Mouse (Mus musculus) hindlimb bud, embryonic 11.5 days (tissue): ENCODE data around the gene Dusp10.

ENCODE experiments used
- DNase-seq: peaks from one replicate; pipeline ENCODE4 v3.0.0-alpha.2; 2012; ENCODE audit warnings: low read depth, low spot score; ENCODE audit errors: extremely low spot score

Gene Dusp10

DNA sequence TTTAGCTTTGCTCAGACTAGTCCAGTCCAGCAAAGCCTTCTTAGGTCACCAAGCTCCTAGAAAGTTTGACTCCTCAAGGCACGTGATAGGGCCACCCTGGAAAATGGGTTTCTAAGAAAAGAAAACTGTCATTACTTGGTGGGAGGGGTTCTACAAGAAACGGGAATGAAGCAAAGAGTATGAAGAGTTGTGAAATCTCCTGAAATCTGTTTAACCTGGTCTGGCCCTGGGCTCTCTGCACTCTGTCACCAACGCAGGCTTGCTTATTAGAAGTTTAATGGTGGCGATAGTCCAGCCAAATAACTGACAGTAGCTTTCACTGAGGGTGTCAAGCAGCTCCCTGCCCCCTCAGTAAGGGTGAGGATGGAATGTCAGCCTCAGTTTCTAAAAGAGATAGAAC lies 40.0 kb downstream of the Dusp10 start:
- no peak for DNase-seq

DNA sequence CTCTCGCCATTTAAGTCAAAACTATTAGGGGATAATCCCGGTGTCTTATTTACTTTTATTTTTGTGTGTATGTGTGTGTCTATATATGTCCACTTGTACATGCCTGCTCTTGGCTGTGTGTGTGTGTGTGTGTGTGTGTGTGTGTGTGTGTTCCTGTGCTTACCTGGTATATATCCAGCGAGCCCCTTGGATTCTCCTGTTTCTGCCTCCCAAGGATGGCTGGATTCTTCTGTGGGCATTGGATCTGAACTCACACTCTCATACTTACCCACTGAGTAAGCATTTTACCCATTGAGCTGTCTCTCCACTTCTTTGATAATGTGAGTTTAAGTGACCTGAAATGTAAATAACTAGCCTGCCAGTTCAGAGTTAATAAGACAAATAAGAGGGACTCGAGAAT lies 40.6 kb downstream of the Dusp10 start:
- DNase-seq: no peak

DNA sequence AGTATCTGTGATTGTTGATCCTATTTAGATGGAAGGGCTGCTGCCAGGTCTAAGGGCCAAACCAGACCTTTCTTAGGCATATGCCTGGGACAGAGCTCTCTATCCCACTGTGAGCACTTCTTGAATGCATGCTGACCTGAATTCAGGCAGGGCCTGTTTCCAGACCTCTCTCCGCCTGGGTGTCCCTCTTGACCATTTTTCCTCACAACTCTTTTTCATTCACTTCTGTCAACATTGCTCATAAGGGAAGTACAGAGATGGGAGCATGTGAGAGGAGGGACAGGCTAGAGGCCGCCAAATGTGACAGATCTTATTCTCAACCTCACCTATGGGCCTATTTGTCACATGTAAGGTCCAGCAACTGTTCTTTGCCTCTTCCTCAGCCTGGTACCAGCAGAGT lies 41.1 kb downstream of the Dusp10 start:
- DNase-seq: no peak

DNA sequence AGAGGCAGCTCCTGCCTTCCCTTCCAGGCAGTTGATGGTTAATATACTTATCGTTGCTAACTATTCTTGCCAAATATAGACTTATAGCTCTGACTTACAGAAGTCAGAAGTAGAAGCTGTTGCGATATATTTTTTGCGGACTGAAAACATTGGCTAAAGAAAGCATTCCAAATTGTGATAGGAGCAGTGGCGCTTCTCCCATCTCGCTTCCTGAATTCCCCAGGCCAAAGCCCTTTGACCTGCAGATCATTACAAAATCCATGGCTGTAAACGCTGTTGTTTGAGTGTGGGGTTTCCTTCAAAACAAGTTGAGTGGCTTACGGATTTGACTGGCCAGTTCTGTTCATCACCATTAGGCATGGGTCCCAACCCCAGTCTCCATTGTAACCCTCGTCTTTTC lies 45.1 kb downstream of the Dusp10 start:
- no peak for DNase-seq

DNA sequence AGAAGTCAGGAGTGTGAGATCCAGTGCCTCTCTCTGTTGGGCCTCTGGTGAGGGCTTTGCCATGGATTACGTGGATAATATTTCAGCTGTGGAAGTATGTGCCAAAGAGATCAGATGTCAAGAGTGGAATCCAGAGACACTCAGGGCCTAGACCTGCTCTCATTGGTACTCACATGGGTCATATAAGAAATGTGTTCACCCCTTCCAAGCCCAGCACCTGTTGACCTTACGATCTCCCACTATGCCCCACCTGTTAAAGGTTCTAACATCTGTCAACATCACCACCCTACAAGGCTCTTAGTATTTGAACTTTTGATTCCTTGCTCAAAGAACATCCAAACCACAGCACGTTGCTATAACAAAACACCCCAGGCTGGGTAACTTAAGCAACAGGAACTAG lies 46.7 kb downstream of the Dusp10 start:
- no peak for DNase-seq

DNA sequence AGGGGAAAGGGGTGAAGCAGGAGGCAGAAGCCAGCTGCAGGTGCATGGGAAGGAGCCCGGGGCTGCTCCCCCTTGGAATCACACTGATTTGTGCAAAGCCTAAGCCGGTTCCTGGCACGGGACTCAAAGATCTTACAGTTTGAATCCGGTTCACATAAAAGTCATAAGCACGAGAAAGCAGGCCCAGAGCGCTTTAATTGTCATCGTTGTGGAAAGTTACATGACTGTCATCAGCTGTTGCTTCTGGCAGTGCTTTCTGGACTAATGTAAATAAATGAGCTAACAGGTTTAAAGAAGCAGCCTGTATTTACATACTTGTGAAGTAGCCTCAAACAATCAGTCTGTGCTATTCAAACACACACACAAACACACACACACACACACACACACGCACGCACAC lies 47.3 kb downstream of the Dusp10 start:
- no peak for DNase-seq

DNA sequence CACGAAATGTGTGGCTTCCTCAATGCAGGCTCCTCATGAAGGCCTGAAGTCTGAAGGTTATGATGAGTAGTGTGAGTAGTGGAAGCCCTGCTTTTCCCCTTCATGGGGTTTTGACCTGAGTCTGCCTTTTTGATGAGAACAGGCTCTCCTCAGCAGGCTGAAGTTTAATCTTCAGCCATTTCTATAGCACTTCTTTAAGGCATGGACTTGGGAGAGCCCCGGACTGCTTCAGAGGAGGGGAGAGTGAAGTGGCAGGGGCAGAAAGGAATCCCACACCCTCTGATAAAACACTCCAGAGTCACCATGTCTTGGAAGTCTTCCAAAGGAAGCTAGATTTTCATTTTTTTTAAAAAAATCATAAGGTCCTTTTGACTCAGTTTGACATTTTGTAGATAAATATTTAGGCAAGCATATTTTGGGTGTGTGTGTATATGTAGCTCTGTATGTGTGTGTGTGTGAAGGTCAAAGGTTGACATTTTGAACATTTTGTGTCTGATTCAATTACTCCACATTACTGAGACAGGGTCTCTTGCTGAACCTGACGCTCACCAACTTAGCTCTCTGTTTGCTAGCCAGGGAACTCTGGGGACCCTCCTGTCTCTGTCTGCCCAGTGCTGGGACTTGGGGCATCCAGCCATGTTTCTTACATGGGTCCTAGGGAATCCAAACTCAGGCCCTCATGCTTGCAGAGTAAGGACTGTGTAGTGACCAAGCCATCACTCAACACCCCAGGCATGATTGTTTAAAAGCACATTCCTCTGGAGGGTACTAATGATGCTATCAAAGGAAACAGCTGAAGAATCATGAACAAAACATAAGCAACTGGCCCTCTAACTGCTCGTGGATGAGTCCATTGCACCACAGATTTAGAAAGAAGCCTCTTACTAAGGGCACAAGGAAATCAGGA lies 48.0 kb downstream of the Dusp10 start:
- DNase-seq: no peak

DNA sequence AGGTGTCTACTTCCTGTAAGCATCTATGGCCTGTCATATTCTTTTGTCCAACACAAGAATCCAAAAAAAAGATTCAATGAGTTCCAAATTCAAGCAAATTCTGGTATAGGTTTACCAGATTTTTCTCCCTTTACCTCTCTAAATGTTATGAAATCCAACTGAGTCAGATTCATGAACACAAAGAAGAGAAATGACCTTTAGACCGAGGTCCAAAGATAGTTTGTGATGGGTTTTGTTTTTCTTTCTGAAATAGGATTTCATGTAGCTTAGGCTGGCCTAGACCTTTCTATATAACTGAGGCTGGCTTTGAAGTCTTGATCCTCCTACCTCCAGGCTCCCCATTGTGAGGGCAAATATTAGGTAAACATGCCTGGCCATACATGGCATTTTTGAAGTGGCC lies 48.8 kb downstream of the Dusp10 start:
- DNase-seq: no peak

DNA sequence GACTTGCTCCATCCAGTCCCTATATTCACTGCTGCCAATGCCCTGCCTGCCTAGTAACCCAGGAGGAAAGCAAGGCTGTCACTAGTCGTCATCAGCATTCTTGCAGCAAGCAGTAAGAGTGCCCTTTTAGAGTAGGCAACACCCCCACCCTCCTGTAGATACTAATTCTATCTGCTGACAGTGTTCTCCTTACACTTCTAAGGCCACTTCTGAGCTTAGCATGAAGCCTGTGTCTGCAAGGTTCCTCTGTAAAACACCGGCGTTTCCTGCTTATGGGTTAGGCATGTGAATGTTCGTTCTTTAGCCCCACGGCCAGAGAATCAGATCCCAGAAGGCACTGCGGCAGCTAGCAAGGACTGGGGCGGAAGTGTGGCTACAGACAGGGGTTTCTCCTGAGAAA lies 51.2 kb downstream of the Dusp10 start:
- DNase-seq: no peak

DNA sequence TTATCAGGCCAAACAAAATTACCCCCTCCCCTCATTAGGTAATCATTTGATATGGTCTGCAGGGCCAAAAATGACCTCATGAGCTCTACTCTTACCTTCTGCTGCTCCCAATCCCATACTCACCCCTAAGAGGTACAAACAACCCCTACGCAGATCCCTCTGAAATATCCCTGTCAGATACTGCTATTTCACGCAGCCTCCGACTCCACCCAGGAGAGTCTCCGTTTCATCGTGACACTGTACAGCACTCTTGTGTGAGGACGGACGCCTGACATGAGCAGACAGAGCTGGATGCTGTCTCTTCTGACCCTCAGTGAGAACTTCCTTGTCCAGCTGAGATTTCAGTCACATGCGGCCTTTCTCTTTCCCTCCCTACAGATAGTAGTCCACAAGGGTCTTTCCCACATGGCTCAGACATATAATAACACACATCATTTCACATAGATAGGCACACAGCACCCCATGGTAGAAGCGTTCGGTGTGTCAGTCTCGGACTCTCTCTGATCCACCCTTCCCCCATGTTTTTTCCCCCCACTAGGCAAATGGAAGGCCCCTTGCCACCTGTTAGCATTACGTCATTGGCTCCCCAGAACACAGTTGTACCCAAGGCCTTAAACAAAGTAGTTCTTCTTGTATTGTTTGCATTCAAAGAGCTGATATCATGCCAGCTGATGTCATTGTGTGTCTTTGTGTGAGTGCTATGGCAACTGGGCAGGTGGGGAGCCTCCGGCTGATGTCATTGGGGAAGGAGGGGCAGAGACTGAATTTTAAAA lies 52.7 kb downstream of the Dusp10 start:
- no peak for DNase-seq

DNA sequence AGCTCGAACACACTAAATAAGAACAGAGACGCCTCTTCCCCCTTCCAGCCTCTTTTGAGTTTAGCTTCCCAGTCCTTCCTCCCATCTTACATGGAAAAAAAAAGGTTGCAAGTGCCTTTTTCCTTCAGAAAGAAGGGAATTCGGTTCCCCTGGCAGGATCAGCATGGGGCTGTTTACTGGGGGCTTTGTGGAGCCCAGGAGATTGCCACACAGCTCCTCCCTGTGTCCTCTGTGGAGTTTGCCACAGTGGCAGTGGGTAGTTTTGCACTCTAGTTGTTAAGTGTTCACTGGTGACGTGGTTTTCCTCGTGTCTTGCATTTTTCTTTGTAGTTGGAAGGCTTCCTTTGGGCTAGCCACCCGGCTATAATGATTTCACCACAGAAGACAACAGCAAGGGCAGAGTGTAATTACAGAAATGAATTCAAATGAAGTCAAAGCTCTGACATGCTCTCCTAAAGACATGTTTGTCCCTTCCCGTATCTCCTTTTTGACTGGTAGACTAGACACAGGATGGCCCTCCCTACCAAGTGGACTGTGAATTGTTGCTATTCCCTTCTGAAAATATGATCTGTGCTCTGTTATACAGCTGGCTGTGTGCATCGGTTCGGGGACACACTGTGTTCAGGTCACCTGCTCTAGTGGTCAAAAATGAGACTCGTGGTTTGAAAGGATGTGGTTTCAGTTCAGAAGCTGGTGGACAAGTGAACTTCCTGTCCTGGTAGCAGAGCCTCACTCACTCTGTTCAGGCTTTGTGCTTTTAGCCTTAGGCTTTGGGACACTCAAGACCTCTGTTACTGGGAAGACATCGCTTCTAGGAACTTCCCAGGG lies 53.6 kb downstream of the Dusp10 start:
- DNase-seq: no peak

DNA sequence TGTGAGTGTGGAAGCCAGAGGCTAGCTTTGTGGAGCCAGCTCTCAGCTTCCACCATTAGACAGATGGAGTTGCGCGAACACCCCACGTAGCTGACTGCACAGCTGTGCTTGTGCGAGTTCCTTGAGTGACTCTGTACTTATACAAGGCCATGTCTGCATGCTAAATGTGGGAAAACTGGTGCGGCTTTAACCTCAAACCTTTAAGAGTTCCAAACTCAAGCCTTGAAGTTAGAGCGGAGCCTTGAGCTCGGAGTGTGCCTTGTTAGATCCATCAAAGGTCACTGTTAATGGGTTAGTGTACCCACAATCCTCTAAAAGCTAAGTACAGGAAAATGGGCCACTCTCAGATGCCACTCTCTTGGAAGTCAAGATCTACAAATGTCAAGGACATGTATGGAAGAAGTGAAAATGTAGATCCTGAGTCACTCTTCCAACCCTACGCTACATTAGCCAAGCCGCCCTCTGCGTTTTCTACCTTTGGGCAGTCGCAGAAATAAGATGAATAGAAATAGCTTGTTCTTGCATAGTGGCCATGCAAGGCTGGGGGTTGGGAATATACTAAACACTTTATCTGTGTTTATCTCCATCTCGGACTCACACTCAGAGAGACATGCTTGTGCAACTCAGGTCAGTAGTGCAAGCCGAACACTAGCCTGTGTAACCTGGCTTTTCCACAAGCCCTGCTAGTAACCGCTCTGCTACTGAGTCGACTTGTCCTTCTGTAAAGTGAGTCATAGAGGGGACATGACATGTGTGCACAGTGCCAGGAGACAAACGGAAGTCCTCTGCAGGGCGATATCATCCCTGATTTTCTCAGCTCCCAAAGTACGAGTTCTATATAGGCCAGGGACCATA lies 54.8 kb downstream of the Dusp10 start:
- DNase-seq: no peak

DNA sequence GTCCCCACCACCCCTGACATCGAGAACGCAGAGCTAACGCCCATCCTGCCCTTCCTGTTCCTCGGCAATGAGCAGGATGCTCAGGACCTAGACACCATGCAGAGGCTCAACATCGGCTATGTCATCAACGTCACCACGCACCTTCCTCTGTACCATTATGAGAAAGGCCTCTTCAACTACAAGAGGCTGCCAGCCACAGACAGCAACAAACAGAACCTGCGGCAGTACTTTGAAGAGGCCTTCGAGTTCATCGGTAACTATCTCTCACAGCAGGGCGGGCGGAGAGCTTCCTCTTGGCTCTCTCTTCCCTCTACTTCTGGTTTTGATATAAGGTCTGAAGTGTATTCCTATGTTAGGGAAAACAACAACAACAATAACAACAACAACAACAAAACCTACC lies 55.9 kb downstream of the Dusp10 start:
- no peak for DNase-seq

DNA sequence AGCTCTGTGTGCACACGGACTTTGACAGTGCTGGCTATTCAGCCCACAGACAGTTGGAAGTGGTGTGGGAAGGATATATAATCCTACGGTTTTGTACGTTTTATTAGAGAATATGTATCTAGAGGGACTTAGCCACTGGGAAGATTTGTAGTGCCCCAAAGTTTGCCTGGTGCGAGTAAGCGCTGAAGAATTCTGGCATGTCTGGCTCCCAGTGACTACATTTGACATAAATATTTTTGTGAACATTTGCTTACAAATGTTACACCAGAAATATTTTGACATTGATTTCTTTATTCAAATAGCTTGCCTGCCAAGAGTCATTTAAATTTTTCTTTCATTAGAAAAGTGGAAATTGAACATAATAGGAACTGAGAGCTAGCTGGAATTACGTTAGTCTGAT lies 63.0 kb downstream of the Dusp10 start:
- no peak for DNase-seq

DNA sequence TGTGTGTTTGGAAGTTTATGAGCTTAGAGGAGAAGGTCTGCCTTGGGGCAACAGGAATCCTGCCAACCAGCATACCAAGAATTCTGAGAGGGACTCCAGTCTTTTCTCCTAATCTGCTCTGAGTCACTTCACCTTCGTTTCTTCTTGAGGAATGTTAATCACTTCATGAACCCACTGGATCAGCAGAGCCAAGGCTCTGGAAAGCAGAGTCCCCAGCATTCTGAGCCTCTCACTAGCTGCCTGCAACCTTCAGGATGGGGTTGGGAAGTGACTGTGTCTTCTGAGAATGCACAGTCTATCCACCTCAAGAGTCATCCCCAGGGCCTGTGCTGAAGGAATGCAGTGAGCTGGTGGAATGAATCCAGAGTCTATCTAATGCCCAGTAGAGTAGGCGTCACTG lies 63.7 kb downstream of the Dusp10 start:
- DNase-seq: no peak

DNA sequence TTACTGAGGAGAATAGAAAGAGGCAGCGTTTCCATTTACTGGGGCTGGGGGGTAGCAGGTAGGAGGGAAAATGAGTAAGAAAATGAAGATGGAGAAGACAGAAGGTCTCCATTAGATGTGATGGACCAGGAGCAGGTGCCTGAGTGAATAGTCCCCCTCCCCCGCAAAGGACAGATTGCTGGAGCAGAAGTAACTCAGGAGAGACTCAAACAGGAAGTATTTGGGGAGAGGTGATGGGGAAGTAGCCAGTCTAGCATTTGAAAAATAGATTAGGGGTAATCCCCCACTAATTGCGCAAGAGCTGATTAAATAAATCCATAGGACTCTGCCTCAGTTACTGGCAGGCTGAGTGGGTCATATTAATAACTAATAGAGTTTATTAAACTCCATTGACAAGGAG lies 66.2 kb downstream of the Dusp10 start:
- no peak for DNase-seq

DNA sequence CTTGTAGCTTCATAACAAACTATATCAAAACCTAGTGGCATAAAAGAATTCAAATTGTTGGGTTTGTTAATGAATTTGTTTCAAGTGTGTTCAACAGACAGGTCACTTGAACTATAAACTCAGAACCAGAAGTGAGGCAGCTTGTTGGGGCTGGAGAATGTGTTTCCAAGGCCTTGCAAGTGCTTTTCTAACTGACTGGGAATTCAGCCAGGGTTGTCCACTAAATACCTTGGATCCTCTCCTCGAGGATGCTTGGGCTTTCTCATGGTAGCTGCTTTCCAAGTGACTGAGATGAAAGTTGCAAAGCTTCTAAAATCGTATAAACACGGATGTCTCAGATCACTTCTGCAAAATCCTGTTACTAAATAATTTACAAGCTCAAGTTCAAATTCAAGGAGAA lies 69.6 kb downstream of the Dusp10 start:
- no peak for DNase-seq

DNA sequence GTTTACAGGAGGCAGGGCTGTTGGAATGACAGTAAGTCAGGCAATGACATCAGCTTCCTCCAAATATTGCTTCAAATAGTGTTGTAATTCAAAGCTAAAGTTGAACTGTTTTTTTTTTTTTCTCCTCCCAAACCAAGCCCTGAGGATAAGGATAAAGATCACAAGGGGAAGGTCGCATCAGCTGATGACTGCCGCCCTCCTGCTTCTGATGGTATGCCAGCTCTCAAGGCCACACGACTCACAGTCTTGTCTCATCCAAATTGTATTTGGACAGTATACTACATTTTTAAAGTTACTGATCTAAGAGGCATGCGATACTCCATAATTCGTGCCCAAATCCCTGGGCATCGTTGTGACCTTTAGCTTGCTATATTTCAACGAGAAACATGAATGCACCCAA lies 70.1 kb downstream of the Dusp10 start:
- DNase-seq: no peak

DNA sequence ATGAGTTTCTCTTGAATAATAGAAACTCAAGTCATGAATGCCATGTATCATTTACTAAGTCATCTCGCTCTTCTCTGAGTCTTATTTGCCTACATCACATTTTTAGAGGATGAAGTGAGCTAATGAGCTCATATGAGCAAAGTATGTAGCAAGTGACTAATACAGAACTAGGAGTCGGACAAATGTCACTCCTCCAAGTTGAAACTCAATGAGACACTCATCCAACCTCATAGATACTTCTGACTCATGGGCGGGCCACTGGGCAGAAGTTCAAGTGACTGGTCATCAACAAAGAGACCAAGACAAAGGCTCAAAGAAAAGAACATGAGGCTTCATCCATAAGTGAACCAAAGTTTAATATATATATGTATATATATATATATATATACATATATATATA lies 71.9 kb downstream of the Dusp10 start:
- DNase-seq: no peak

DNA sequence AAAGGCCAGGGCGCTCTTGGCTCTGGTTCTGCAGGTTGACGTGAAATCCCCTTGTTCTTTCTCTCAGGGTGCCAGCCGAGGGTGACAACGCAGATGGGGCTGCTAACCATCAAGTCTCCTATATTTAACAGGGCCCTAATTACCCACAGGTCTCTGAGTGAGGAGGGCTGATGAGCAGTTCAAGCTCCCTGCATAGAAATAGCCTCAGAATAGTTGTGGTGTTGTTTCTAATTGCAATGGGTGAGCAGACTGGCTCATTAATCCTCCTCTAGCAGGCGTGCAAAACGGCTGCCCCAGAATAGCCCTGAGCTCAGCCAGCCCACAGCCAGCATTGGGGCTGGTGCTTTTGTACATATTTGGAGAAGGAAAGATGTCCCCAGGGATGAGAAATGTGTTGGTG lies 77.4 kb downstream of the Dusp10 start:
- no peak for DNase-seq

DNA sequence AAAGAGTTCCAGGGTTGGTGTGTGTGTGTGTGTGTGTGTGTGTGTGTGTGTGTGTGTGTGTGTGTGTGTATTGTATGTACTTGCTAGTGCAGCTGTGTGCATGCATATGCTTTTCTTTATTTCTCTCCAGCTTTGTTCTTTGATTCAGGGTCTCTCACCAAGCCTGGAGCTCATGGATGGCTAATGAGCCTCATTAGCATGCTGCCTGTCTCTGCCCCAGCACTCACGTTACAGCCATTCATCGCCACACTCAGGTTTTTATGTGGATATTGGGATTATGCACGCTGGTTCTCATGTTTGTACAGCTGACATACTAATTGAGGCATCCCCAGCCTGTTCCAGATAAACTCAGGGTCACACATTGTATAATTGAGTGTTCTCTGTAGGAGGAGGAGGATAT lies 81.8 kb downstream of the Dusp10 start:
- DNase-seq: no peak
